Mouse (Mus musculus) brain, embryonic 14.5 days (tissue): ENCODE measurements around the gene Vwde.

Experiments
- CTCF ChIP-seq: fragments of 200-500 bp; IDR thresholded peaks from 2 replicates; pipeline ENCODE4 v1.5.1; 2012; ENCODE audit warnings: inconsistent platforms, mild to moderate bottlenecking, moderate library complexity, borderline replicate concordance; ENCODE audit not compliant: insufficient read depth, insufficient read length; ENCODE audit errors: extremely low read depth
- POLR2A ChIP-seq: fragments of 200-500 bp; IDR thresholded peaks from 2 replicates; pipeline ENCODE4 v1.6.1; 2012; ENCODE audit warnings: mild to moderate bottlenecking, inconsistent platforms, borderline replicate concordance; ENCODE audit not compliant: poor library complexity, insufficient read depth, insufficient read length, severe bottlenecking; ENCODE audit errors: extremely low read depth

- TF ChIP-seq POLR2A = no peak
- TF ChIP-seq CTCF = no peak
These were observed 27.3 kb downstream of the Vwde start for GRCm38 (mm10) chr6:13197486-13197885.
